Mouse (Mus musculus): Measurements from ENCODE around the gene Rap1b. TPM values are rescaled to one million over a fixed set of nuclear protein-coding genes. Genes with fewer than 3 reads are reported as not detected.

The Rap1b gene
- polyA plus RNA-seq, 2 experiments = 46.7 to 101 TPM

GRCm38 (mm10) chr10:117860958-117861357 lies 15.1 kb upstream of the Rap1b start:
- Histone ChIP-seq H3K4me2 (ENCODE audit: low read depth) (peak overlapping the region; percentile 7), H3K27me3 (ENCODE audit: control insufficient read depth, insufficient read depth, low read length) (no peaks in the 10 kb centered on the region), H3K4me1 (replicated peaks; ENCODE audit: control insufficient read depth in 2 of 2, insufficient read depth in 2 of 2, low read length in 1 of 2) (0 out of 4 replicates have a peak, but pooled peaks cover 0 to 4% of the 10 kb centered on the region in 2 experiments), H3K36me3 (replicated peaks; ENCODE audit: control insufficient read depth, insufficient read depth, low read depth) (no peaks in the 10 kb centered on the region), H3K9me3 (ENCODE audit: control insufficient read depth, low read length) (no peaks in the 10 kb centered on the region), H3K4me3 (ENCODE audit: insufficient read depth in 1 of 2, low read depth in 2 of 2, low read length in 2 of 2) (no peak overlapping the region), H3K27ac (no peak overlapping the region), H3K9ac (replicated peaks) (no peak overlapping the region)
- ATAC-seq (ENCODE audit: insufficient read depth) (peak; percentile 40), DNase-seq (ENCODE audit: low read depth in 3 of 3, low spot score in 3 of 3) (peak in 1 of 3 experiments; percentile 40)
- TF ChIP-seq CTCF (IDR thresholded peaks at IDR 0.05; ENCODE audit: low read depth) (no peak), EP300 (IDR thresholded peaks at IDR 0.05; ENCODE audit: low read depth) (no peak)
- 14% methylated on average over 16 of the region's 16 CpGs for WGBS (ENCODE audit: insufficient replicate concordance)

- Histone ChIP-seq H3K36me3 (replicated peaks; ENCODE audit: control insufficient read depth, insufficient read depth, low read depth) (no peaks in the 10 kb centered on the region), H3K9me3 (ENCODE audit: control insufficient read depth, low read length) (no peaks in the 10 kb centered on the region), H3K9ac (replicated peaks) (no peak overlapping the region), H3K4me2 (ENCODE audit: low read depth) (no peak overlapping the region), H3K27me3 (ENCODE audit: control insufficient read depth, insufficient read depth, low read length) (no peaks in the 10 kb centered on the region), H3K4me3 (ENCODE audit: insufficient read depth in 1 of 2, low read depth in 2 of 2, low read length in 2 of 2) (no peak overlapping the region), H3K27ac (no peak overlapping the region), H3K4me1 (replicated peaks; ENCODE audit: control insufficient read depth in 2 of 2, insufficient read depth in 2 of 2, low read length in 1 of 2) (0 out of 4 replicates have a peak, but pooled peaks cover 0 to 5% of the 10 kb centered on the region in 2 experiments)
- TF ChIP-seq CTCF (IDR thresholded peaks at IDR 0.05; ENCODE audit: low read depth) (no peak), EP300 (IDR thresholded peaks at IDR 0.05; ENCODE audit: low read depth) (no peak)
- peak; percentile 16; the same call in 1 of the 2 replicates for ATAC-seq (ENCODE audit: insufficient read depth)
- no peak for DNase-seq (ENCODE audit: low read depth in 3 of 3, low spot score in 3 of 3)
- WGBS (ENCODE audit: insufficient replicate concordance) = 47% methylated on average over 7 of the region's 7 CpGs
Measured at GRCm38 (mm10) chr10:117860361-117860760, 14.5 kb upstream of the Rap1b start.

GRCm38 (mm10) chr10:117859800-117860199 lies 14.0 kb upstream of the Rap1b start:
- 0 out of 4 replicates have a peak, but pooled peaks cover 0 to 5% of the 10 kb centered on the region in 2 experiments for H3K4me1 ChIP-seq (replicated peaks; ENCODE audit: control insufficient read depth in 2 of 2, insufficient read depth in 2 of 2, low read length in 1 of 2)
- no peaks in the 10 kb centered on the region for H3K36me3 ChIP-seq (replicated peaks; ENCODE audit: control insufficient read depth, insufficient read depth, low read depth)
- H3K4me3 ChIP-seq (ENCODE audit: insufficient read depth in 1 of 2, low read depth in 2 of 2, low read length in 2 of 2) = no peak overlapping the region
- no peak for TF ChIP-seq EP300 (IDR thresholded peaks at IDR 0.05; ENCODE audit: low read depth)
- no peak for TF ChIP-seq CTCF (IDR thresholded peaks at IDR 0.05; ENCODE audit: low read depth)
- H3K9me3 ChIP-seq (ENCODE audit: control insufficient read depth, low read length) = no peaks in the 10 kb centered on the region
- ATAC-seq (ENCODE audit: insufficient read depth) (no peak), DNase-seq (ENCODE audit: low read depth in 3 of 3, low spot score in 3 of 3) (no peak)
- no peak overlapping the region for H3K4me2 ChIP-seq (ENCODE audit: low read depth)
- WGBS (ENCODE audit: insufficient replicate concordance) = 59% methylated on average over 11 of the region's 11 CpGs
- H3K27me3 ChIP-seq (ENCODE audit: control insufficient read depth, insufficient read depth, low read length) = no peaks in the 10 kb centered on the region
- no peak overlapping the region for H3K27ac ChIP-seq
- H3K9ac ChIP-seq (replicated peaks) = no peak overlapping the region

GRCm38 (mm10) chr10:117858241-117858640 lies 12.4 kb upstream of the Rap1b start:
- ATAC-seq (ENCODE audit: insufficient read depth) (no peak), DNase-seq (ENCODE audit: low read depth in 3 of 3, low spot score in 3 of 3) (no peak)
- Histone ChIP-seq H3K27ac (no peak overlapping the region), H3K4me1 (replicated peaks; ENCODE audit: control insufficient read depth in 2 of 2, insufficient read depth in 2 of 2, low read length in 1 of 2) (0 out of 4 replicates have a peak, but pooled peaks cover 0 to 5% of the 10 kb centered on the region in 2 experiments), H3K9me3 (ENCODE audit: control insufficient read depth, low read length) (no peaks in the 10 kb centered on the region), H3K4me2 (ENCODE audit: low read depth) (no peak overlapping the region), H3K36me3 (replicated peaks; ENCODE audit: control insufficient read depth, insufficient read depth, low read depth) (no peaks in the 10 kb centered on the region), H3K4me3 (ENCODE audit: insufficient read depth in 1 of 2, low read depth in 2 of 2, low read length in 2 of 2) (no peak overlapping the region), H3K9ac (replicated peaks) (no peak overlapping the region), H3K27me3 (ENCODE audit: control insufficient read depth, insufficient read depth, low read length) (no peaks in the 10 kb centered on the region)
- no peak for TF ChIP-seq EP300 (IDR thresholded peaks at IDR 0.05; ENCODE audit: low read depth)
- no peak for TF ChIP-seq CTCF (IDR thresholded peaks at IDR 0.05; ENCODE audit: low read depth)
- WGBS (ENCODE audit: insufficient replicate concordance) = 64% methylated on average over 5 of the region's 5 CpGs

GRCm38 (mm10) chr10:117856001-117856720 lies 10.3 kb upstream of the Rap1b start:
- WGBS (ENCODE audit: insufficient replicate concordance) = 15% methylated on average over 8 of the region's 8 CpGs
- no peaks in the 10 kb centered on the region for H3K27me3 ChIP-seq (ENCODE audit: control insufficient read depth, insufficient read depth, low read length)
- no peak overlapping the region for H3K4me2 ChIP-seq (ENCODE audit: low read depth)
- H3K4me1 ChIP-seq (replicated peaks; ENCODE audit: control insufficient read depth in 2 of 2, insufficient read depth in 2 of 2, low read length in 1 of 2) = 0 out of 4 replicates have a peak, but pooled peaks cover 0 to 4% of the 10 kb centered on the region in 2 experiments
- H3K9ac ChIP-seq (replicated peaks) = no peak overlapping the region
- no peak overlapping the region for H3K27ac ChIP-seq
- DNase-seq (ENCODE audit: low read depth in 3 of 3, low spot score in 3 of 3) (no peak), ATAC-seq (ENCODE audit: insufficient read depth) (no peak)
- TF ChIP-seq EP300 (IDR thresholded peaks at IDR 0.05; ENCODE audit: low read depth) (no peak), CTCF (IDR thresholded peaks at IDR 0.05; ENCODE audit: low read depth) (no peak)
- no peaks in the 10 kb centered on the region for H3K9me3 ChIP-seq (ENCODE audit: control insufficient read depth, low read length)
- H3K4me3 ChIP-seq (ENCODE audit: insufficient read depth in 1 of 2, low read depth in 2 of 2, low read length in 2 of 2) = no peak overlapping the region
- H3K36me3 ChIP-seq (replicated peaks; ENCODE audit: control insufficient read depth, insufficient read depth, low read depth) = no peaks in the 10 kb centered on the region

Data from liver, embryonic 14.5 days (tissue).